Mouse (Mus musculus) lung, adult 10 weeks (tissue): ENCODE measurements around the gene Gm11096. TPM values are rescaled to one million over a fixed set of nuclear protein-coding genes. Genes with fewer than 3 reads are reported as not detected.

ENCODE experiments used
- polyA plus RNA-seq: library from polyadenylated mRNA; stranded (reverse); fragments of 350-450 nt; fragmentation: Illumina TruSeq; extraction: RNeasy Lipid Tissue Mini Kit (QIAGEN cat#74804); gene quantifications from one replicate; pipeline ENCODE4 v1.2.3, GENCODE M21; 2014; ENCODE audit warnings: low read depth, low replicate concordance; ENCODE audit not compliant: insufficient read depth

Gm11096 gene
- polyA plus RNA-seq: not detected

GRCm38 (mm10) chr17:81441463-81441862 is at the start of gene Gm11096:
TSS of gene Gm11096 (plus strand) at chr17:81441763.

